14 mouse cellular contexts compared by ENCODE assay signal in the genomic region with DNA sequence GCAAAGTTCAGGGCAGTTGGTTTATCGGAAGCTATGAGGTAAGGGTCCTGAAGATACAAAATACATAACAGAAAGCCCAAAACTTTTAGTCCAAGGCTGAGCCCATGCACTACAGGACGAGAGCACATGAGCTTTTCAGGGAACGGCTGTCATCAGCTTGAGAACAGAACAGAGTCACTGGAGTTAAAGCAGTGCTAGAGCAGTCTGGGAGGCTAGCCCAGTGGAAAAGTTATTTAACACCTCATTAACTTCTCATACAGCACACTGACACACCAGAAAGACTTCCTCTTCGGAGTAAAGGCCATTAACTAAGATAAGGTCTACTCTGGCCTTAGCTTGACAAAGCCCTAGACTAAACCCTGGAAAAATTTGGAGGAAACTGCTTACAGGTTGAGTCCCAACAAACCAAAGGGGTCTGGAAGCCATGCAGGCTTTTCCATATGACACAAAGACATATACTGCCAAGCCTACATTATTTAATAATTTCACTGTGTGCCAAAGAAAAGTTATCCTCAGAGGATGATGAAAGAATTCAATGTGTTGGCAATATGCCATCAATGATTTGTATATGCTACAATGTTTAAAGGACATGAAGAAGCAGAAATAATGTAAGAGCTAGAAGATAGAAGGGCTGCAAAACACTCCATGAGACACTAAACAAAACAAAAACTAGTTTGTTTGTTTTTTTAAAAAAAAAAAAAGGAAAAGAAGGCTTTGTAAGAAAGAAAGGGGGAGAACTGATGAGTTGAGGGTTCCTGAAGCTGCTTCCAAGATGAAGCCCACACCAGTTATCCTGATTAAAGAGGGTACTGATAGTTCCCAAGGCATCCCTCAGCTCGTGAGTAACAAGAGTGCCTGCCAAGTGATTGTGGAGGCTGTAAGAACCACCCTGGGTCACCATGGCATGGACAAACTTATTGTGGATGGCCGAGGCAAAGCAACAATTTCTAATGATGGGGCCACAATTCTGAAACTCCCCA.
DNase-seq lines count a peak whose midpoint lies in the region; ATAC-seq and TF ChIP-seq lines count a peak whose summit lies in the region.
"Had no signal": no experiment of that assay in that cellular context is flagged by ENCODE, and none has a peak within 500 bp of the region (broad histone marks: within the 10 kb centered on the region; RNA-seq: fewer than 3 reads in every experiment).

No protein-coding gene starts in this region.

- no peak overlapping the region for H3K9ac ChIP-seq in heart, embryonic 12.5 days
- no peak overlapping the region for H3K9ac ChIP-seq in kidney, postnatal 0 days (ENCODE audit: low read depth, low read length)
- no peak overlapping the region for H3K9ac ChIP-seq in lung, postnatal 0 days (replicated peaks; ENCODE audit: low read depth)
- no peak overlapping the region for H3K9ac ChIP-seq in midbrain, embryonic 11.5 days (ENCODE audit: low read length)
- H3K9ac ChIP-seq: forebrain, embryonic 15.5 days; hindbrain, embryonic 12.5 days had no signal

- TF ChIP-seq EP300 in lung, postnatal 0 days (IDR thresholded peaks at IDR 0.05), result no peak

- H3K9me3 ChIP-seq in heart, embryonic 12.5 days (replicated peaks), result no peaks in the 10 kb centered on the region
- no peaks in the 10 kb centered on the region for H3K9me3 ChIP-seq in kidney, postnatal 0 days (replicated peaks; ENCODE audit: low read length)
- no peaks in the 10 kb centered on the region for H3K9me3 ChIP-seq in lung, postnatal 0 days (ENCODE audit: low read length)
- no peaks in the 10 kb centered on the region for H3K9me3 ChIP-seq in midbrain, embryonic 11.5 days (ENCODE audit: control insufficient read depth, low read length)
- H3K9me3 ChIP-seq: forebrain, embryonic 15.5 days; hindbrain, embryonic 12.5 days had no signal

- no peak overlapping the region for H3K27ac ChIP-seq in heart, embryonic 12.5 days (ENCODE audit: poor library complexity, severe bottlenecking)
- H3K27ac ChIP-seq in kidney, postnatal 0 days, result no peak overlapping the region
- H3K27ac ChIP-seq in lung, postnatal 0 days (ENCODE audit: low read length), result no peak overlapping the region
- no peak overlapping the region for H3K27ac ChIP-seq in midbrain, embryonic 11.5 days (ENCODE audit: low read depth, low read length)
- H3K27ac ChIP-seq: forebrain, embryonic 15.5 days; gastrocnemius, adult 2 months; hindbrain, embryonic 12.5 days had no signal

- DNase-seq in heart, adult 9 months (ENCODE audit: low spot score in 2 of 2), result no peak
- peak; percentile 11 for DNase-seq in kidney, adult 9 months
- DNase-seq in kidney, adult 11 months, result no peak
- DNase-seq in kidney, postnatal 0 days (ENCODE audit: low spot score), result peak; percentile 57
- peak; percentile 85 for DNase-seq in lung, postnatal 0 days (ENCODE audit: low spot score)
- DNase-seq in midbrain, embryonic 11.5 days (ENCODE audit: low spot score, missing footprints), result no peak
- DNase-seq in layer of hippocampus, postnatal 36 days, result no peak
- DNase-seq: cerebellum, adult 9-11 months; left cerebral cortex, postnatal 4 days had no signal

- peak; percentile 53; the same call in 1 of the 2 replicates for ATAC-seq in heart, embryonic 12.5 days (ENCODE audit: insufficient number of reproducible peaks, low FRiP score)
- peak; percentile 61; the same call in 1 of the 2 replicates for ATAC-seq in kidney, postnatal 0 days (replicated peaks; ENCODE audit: low FRiP score, low read depth)
- peak; percentile 90 for ATAC-seq in lung, postnatal 0 days
- no peak for ATAC-seq in midbrain, embryonic 11.5 days (ENCODE audit: low FRiP score)
- ATAC-seq: forebrain, embryonic 15.5 days; inflammation-experienced regulatory T-cells, adult 6 months had no signal

- H3K4me3 ChIP-seq in heart, embryonic 12.5 days, result no peak overlapping the region
- H3K4me3 ChIP-seq in kidney, postnatal 0 days (replicated peaks; ENCODE audit: low read depth, low read length), result no peak overlapping the region
- no peak overlapping the region for H3K4me3 ChIP-seq in lung, postnatal 0 days (ENCODE audit: low read depth, low read length)
- H3K4me3 ChIP-seq in midbrain, embryonic 11.5 days (ENCODE audit: low read depth, low read length), result no peak overlapping the region
- H3K4me3 ChIP-seq: forebrain, embryonic 15.5 days; gastrocnemius, adult 2 months; hindbrain, embryonic 12.5 days had no signal

- TF ChIP-seq CTCF in kidney, postnatal 0 days (IDR thresholded peaks at IDR 0.05; ENCODE audit: low read depth), result no peak
- TF ChIP-seq CTCF in lung, postnatal 0 days (IDR thresholded peaks at IDR 0.05), result no peak

- no peak overlapping the region for H3K4me2 ChIP-seq in heart, embryonic 12.5 days
- H3K4me2 ChIP-seq in kidney, postnatal 0 days (ENCODE audit: low read length), result no peak overlapping the region
- H3K4me2 ChIP-seq in lung, postnatal 0 days (replicated peaks; ENCODE audit: low read depth, low read length), result no peak overlapping the region
- no peak overlapping the region for H3K4me2 ChIP-seq in midbrain, embryonic 11.5 days
- H3K4me2 ChIP-seq: forebrain, embryonic 15.5 days; hindbrain, embryonic 12.5 days had no signal

- peaks cover 9% of the 10 kb centered on the region for H3K4me1 ChIP-seq in heart, embryonic 12.5 days (replicated peaks)
- 0 out of 2 replicates have a peak, but pooled peaks cover 6% of the 10 kb centered on the region for H3K4me1 ChIP-seq in kidney, postnatal 0 days (replicated peaks; ENCODE audit: insufficient read depth, low read length)
- peaks cover 4% of the 10 kb centered on the region; the same call in 1 of the 2 replicates for H3K4me1 ChIP-seq in lung, postnatal 0 days (ENCODE audit: insufficient read depth, low read depth, low read length)
- no peaks in the 10 kb centered on the region for H3K4me1 ChIP-seq in midbrain, embryonic 11.5 days (ENCODE audit: control insufficient read depth, insufficient read depth, low read length)
- H3K4me1 ChIP-seq: forebrain, embryonic 15.5 days; hindbrain, embryonic 12.5 days had no signal

- 36% methylated on average over 6 of the region's 6 CpGs for WGBS in heart, embryonic 12.5 days
- WGBS in kidney, postnatal 0 days, result 41% methylated on average over 6 of the region's 6 CpGs
- WGBS in lung, postnatal 0 days, result 35% methylated on average over 6 of the region's 6 CpGs
- 79% methylated on average over 6 of the region's 6 CpGs for WGBS in midbrain, embryonic 11.5 days

- H3K36me3 ChIP-seq in heart, embryonic 12.5 days, result no peaks in the 10 kb centered on the region
- no peaks in the 10 kb centered on the region for H3K36me3 ChIP-seq in kidney, postnatal 0 days (ENCODE audit: insufficient read depth, low read length)
- H3K36me3 ChIP-seq in lung, postnatal 0 days (ENCODE audit: insufficient read depth, low read length), result no peaks in the 10 kb centered on the region
- no peaks in the 10 kb centered on the region for H3K36me3 ChIP-seq in midbrain, embryonic 11.5 days (ENCODE audit: control insufficient read depth, insufficient read depth, low read length)
- H3K36me3 ChIP-seq: forebrain, embryonic 15.5 days; hindbrain, embryonic 12.5 days had no signal

- no peaks in the 10 kb centered on the region for H3K27me3 ChIP-seq in heart, embryonic 12.5 days (replicated peaks)
- H3K27me3 ChIP-seq in kidney, postnatal 0 days (ENCODE audit: insufficient read depth, low read length), result no peaks in the 10 kb centered on the region
- H3K27me3 ChIP-seq in lung, postnatal 0 days (replicated peaks; ENCODE audit: insufficient read depth, low read length), result no peaks in the 10 kb centered on the region
- no peaks in the 10 kb centered on the region for H3K27me3 ChIP-seq in midbrain, embryonic 11.5 days (ENCODE audit: control insufficient read depth, insufficient read depth, low read length)
- H3K27me3 ChIP-seq: forebrain, embryonic 15.5 days; hindbrain, embryonic 12.5 days had no signal

Comparison
In these comparisons a context has a peak if more than half of its experiments do, and no peak if none do; other contexts are left out.
1. DNase-seq: peak in kidney, adult 9 months (single experiment), kidney, postnatal 0 days (single experiment) and lung, postnatal 0 days (single experiment); none in heart, adult 9 months (0 of 2), kidney, adult 11 months (single experiment), midbrain, embryonic 11.5 days (single experiment) and layer of hippocampus, postnatal 36 days (0 of 2).